Mouse (Mus musculus) lung, postnatal 0 days (tissue): Measurements from ENCODE around the gene Cd37.

ENCODE experiments used
- CTCF ChIP-seq: IDR thresholded peaks from 2 replicates; pipeline ENCODE4 v1.5.1; 2016; ENCODE audit warnings: antibody characterized with exemption, mild to moderate bottlenecking
- EP300 ChIP-seq: IDR thresholded peaks from 2 replicates; pipeline ENCODE4 v1.6.1; 2016; ENCODE audit warnings: antibody characterized with exemption, mild to moderate bottlenecking, control low read depth

DNA sequence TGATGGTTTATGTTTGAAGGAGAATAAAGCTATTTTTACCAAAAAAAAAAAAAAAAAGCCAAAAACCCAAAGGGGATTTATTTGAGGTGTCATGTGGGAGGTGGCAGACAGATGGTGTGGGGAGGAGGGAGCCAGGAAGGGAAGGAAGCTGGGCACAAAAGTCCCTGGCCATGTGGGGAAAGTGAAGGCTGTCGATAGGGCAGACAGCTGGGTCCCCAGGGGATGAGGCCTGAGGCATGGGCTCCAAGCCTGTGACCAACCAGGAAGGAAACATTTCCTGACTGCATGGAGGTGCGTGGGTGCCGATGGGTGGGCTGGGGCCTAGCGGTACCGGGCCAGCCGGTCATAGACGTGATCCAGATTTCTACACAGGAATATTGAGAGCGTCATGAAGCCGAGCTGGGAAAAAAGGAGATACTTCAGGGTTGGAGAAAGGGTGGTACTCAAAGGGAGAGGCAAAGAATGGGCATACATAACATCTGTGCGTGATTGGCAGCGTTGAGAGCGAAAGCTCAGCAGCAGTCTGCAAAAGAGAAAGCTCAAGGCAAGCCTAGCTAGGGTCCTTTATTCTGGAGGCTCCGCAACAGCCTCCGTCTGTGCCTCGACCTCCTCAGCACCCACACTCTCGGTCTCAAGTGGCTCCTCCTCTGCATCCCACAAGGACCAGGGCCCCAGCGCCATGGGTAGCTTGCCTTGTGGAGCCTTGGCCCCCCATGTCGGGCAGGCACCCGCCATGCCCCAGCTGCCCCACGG lies 5.2 kb downstream of the Cd37 start:
- TF ChIP-seq CTCF = no peak
- TF ChIP-seq EP300 = no peak
